Mouse (Mus musculus): ENCODE measurements around the gene Runx1.

DNA sequence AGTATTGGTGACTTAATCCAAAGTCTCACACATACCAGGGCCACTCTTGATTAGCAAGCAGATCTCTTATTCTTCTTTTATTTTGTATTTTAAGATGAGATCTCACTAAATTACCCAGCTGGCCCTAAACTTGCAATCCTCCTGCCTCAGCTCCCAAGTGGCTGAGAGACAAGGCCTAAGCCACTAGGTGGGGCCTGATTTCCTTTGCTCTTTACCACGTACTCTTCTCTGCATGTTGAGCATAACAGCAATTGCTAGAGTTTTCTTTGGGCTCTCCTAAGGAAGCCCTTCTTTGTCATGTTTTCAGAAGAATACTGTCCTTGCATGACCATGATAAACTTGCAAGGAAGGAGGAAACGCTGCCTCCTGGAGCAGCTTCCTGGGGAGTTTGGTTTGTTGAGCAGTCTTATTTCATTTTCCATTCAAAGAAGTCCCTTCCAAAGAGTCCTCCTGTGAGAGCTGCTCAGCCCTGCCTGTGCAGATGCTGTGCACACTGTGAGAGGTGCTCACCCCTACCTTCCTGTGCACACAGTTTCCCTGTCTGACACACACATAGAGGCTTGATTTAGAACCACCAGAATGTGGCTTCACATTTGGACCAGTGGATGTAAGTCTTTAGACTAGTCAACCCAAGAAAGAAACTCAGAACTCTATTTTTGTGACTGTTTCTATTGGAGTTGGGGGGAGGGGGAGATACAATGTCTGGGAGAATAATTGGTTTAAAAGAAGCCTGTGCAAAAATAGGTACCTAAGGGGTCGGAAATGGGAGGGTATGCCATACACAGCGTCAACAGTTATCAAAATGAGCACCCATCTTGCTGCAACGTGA, 11.4 kb downstream of the Runx1 start:
- no peak for TF ChIP-seq TAL1 (IDR thresholded peaks at IDR 0.05; ENCODE audit: low read length)
- no peak for TF ChIP-seq GATA1 (IDR thresholded peaks at IDR 0.05; ENCODE audit: low read length)

Data from erythroblast, embryonic 14.5 days (primary cell).